Mouse (Mus musculus) activated CD4-positive, CD25-positive, alpha-beta regulatory T cell (primary cell): ENCODE data around the gene Vmn2r103. TPM values are rescaled to one million over a fixed set of nuclear protein-coding genes. Genes with fewer than 3 reads are reported as not detected.

Source experiments
- polyA plus RNA-seq, 2 experiments: library from polyadenylated mRNA; unstranded; fragments of 100-300 nt; shearing (Covaris generic); gene quantifications; one replicate each; pipeline ENCODE4 v1.2.1; 2017

Vmn2r103 gene
- under 1 TPM in 1 of 2 experiments, not detected in 1; 0.10 TPM for polyA plus RNA-seq

DNA sequence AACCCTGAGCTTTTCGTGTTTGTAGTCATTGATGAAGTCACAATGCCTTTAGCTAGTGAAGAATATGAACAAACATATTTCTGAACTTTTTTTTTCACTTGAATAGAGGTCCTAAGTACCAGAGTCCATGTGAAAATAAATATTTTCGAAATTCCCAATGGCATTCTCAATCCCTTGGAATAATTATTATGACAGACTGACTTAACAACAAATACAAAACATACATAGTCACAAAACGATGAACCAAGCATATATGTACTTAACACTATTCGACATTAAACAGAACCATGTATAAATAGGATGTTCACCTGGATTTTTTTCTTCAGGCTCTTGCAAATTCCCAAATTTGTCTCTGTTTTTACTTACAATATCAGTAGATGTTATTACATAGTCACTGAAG is at the start of gene Vmn2r103:
Gene Vmn2r103 (plus strand): TSS at position 301 of the 400 bp plus-strand sequence.

Other genes starting within 250 kb of the Vmn2r103 start
- gene Vmn2r101, start 196.1 kb upstream of the Vmn2r103 start, polyA plus RNA-seq: under 1 TPM; 0.10 to 0.11 TPM
- gene Vmn2r102, start 113.0 kb upstream of the Vmn2r103 start, polyA plus RNA-seq: under 1 TPM; 0.02 to 0.14 TPM